Mouse (Mus musculus) embryo, embryonic 10.5 days (tissue): ENCODE data around the gene Cylc2.

Source experiments
- DNase-seq: peaks from one replicate; pipeline ENCODE4 v3.0.0-alpha.2; 2015; ENCODE audit warnings: low spot score

The Cylc2 gene

GRCm38 (mm10) chr4:51216378-51216777, at the start of gene Cylc2:
Cylc2 (plus strand) TSS chr4:51216678.
- no peak for DNase-seq
